Mouse (Mus musculus): ENCODE results near the gene Tmem81. TPM values are rescaled to one million over a fixed set of nuclear protein-coding genes. Genes with fewer than 3 reads are reported as not detected.
A peak's percentile ranks its signal among the peaks of the same experiment; 100 is the strongest.

Gene Tmem81
- polyA plus RNA-seq, 1 experiment, result 3.5 TPM

GRCm38 (mm10) chr1:132476928-132477691 lies 28.9 kb upstream of the Tmem81 start, which contains the start of gene Rbbp5:
Rbbp5 (plus strand) TSS chr1:132477365.
- Histone ChIP-seq H3K4me3 (replicated peaks; ENCODE audit: extremely low read depth, low read depth, low read length) (peak within 1 kb of the TSS; percentile 85), H3K4me1 (ENCODE audit: control insufficient read depth, insufficient read depth, low read length) (peaks cover 9% of the 10 kb centered on the region)
- peak; percentile 88 for DNase-seq
- under 1% methylated on average over 43 of the region's 43 CpGs for WGBS
- TF ChIP-seq POLR2A (IDR thresholded peaks at IDR 0.05; ENCODE audit: borderline replicate concordance, extremely low read depth, low read depth, low read length), result peak; percentile 55; the same call in 1 of the 2 replicates
- no peak for TF ChIP-seq CTCF (IDR thresholded peaks at IDR 0.05; ENCODE audit: insufficient read depth, low read length)

GRCm38 (mm10) chr1:132479438-132479837 lies 26.6 kb upstream of the Tmem81 start:
- 86% methylated on average over 1 of the region's 1 CpGs for WGBS
- no peak overlapping the region for H3K4me3 ChIP-seq (replicated peaks; ENCODE audit: extremely low read depth, low read depth, low read length)
- DNase-seq, result no peak
- TF ChIP-seq POLR2A (IDR thresholded peaks at IDR 0.05; ENCODE audit: borderline replicate concordance, extremely low read depth, low read depth, low read length), result no peak
- no peak for TF ChIP-seq CTCF (IDR thresholded peaks at IDR 0.05; ENCODE audit: insufficient read depth, low read length)
- H3K4me1 ChIP-seq (ENCODE audit: control insufficient read depth, insufficient read depth, low read length), result peaks cover 9% of the 10 kb centered on the region

- 90% methylated on average over 2 of the region's 2 CpGs for WGBS
- peaks cover 5% of the 10 kb centered on the region for H3K4me1 ChIP-seq (ENCODE audit: control insufficient read depth, insufficient read depth, low read length)
- H3K4me3 ChIP-seq (replicated peaks; ENCODE audit: extremely low read depth, low read depth, low read length), result no peak overlapping the region
- DNase-seq, result no peak
- TF ChIP-seq CTCF (IDR thresholded peaks at IDR 0.05; ENCODE audit: insufficient read depth, low read length) (no peak), POLR2A (IDR thresholded peaks at IDR 0.05; ENCODE audit: borderline replicate concordance, extremely low read depth, low read depth, low read length) (no peak)
These were observed 24.4 kb upstream of the Tmem81 start for GRCm38 (mm10) chr1:132481619-132482018.

DNA sequence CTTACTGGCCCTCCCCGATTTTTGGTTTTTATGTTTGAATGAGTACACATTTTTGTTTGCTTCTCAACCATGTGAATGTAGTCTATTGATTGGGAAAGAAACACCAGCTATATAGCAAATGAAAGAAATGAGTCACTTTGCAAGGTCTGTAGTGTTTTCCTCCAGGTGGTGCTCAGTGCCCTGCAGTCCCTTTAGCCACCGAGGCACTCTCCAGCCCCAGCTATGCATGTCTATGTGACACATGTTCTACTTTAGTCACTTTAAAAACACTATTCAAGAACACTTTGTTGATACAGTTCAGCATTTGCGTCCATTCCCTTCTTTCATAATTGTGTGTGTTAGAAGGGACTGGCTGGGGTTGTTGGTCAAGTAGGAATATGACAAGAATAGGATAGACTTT lies 22.8 kb upstream of the Tmem81 start:
- 67% methylated on average over 3 of the region's 3 CpGs for WGBS
- Histone ChIP-seq H3K4me1 (ENCODE audit: control insufficient read depth, insufficient read depth, low read length) (peaks cover 2% of the 10 kb centered on the region; the same call in 1 of the 2 replicates), H3K4me3 (replicated peaks; ENCODE audit: extremely low read depth, low read depth, low read length) (no peak overlapping the region)
- no peak for TF ChIP-seq CTCF (IDR thresholded peaks at IDR 0.05; ENCODE audit: insufficient read depth, low read length)
- no peak for TF ChIP-seq POLR2A (IDR thresholded peaks at IDR 0.05; ENCODE audit: borderline replicate concordance, extremely low read depth, low read depth, low read length)
- DNase-seq, result no peak

DNA sequence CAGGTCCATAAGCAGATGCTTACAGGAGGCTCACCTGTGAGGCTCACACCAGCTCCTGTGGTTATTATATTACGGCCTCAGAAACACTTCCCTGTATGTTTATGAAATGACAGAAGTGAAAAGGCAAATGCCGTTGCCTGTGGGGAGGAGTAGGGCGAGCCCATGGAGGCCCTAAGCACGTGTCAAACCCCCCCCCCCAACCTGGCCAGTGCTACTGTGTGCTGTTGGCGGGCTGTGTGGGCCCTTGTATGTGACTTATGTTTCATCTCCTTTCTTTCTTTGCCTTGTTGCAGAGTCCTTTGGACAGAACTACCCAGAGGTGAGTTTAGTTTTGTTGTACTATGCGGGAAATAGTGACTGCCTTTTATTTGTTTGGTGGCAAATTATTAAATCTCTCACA lies 22.3 kb upstream of the Tmem81 start:
- WGBS, result 67% methylated on average over 6 of the region's 6 CpGs

GRCm38 (mm10) chr1:132500535-132500934 lies 5.5 kb upstream of the Tmem81 start:
- WGBS, result 95% methylated on average over 2 of the region's 2 CpGs
- no peak for DNase-seq
- TF ChIP-seq CTCF (IDR thresholded peaks at IDR 0.05; ENCODE audit: insufficient read depth, low read length), result no peak
- TF ChIP-seq POLR2A (IDR thresholded peaks at IDR 0.05; ENCODE audit: borderline replicate concordance, extremely low read depth, low read depth, low read length), result no peak
- no peak overlapping the region for H3K4me3 ChIP-seq (replicated peaks; ENCODE audit: extremely low read depth, low read depth, low read length)
- H3K4me1 ChIP-seq (ENCODE audit: control insufficient read depth, insufficient read depth, low read length), result no peaks in the 10 kb centered on the region

More for the DNA sequence above, 22.3 kb upstream of the Tmem81 start:
- H3K4me1 ChIP-seq (ENCODE audit: control insufficient read depth, insufficient read depth, low read length), result no peaks in the 10 kb centered on the region; the same call in 1 of the 2 replicates
- no peak overlapping the region for H3K4me3 ChIP-seq (replicated peaks; ENCODE audit: extremely low read depth, low read depth, low read length)
- DNase-seq, result no peak
- TF ChIP-seq POLR2A (IDR thresholded peaks at IDR 0.05; ENCODE audit: borderline replicate concordance, extremely low read depth, low read depth, low read length) (no peak), CTCF (IDR thresholded peaks at IDR 0.05; ENCODE audit: insufficient read depth, low read length) (no peak)

DNA sequence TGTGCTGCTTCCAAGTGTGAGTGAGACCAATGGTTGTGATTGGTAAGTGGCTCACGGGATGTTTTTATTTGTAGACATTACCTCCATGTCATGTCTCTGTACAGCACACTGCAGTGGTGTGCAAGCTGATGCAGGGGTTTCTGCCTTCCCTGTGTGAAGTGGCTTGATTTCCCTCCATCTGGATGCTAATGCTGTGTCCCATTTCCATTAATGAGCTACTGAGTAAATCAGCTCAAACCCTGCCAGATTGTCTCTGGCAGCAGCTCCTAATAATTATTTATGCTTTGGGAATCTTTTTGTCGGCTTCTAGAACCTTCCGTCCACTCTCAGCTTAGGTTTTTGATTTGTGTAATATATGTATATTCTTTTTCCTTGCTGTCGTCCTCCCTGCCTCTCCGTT lies 875 bp upstream of the Tmem81 start:
- no peak for TF ChIP-seq CTCF (IDR thresholded peaks at IDR 0.05; ENCODE audit: insufficient read depth, low read length)
- TF ChIP-seq POLR2A (IDR thresholded peaks at IDR 0.05; ENCODE audit: borderline replicate concordance, extremely low read depth, low read depth, low read length), result no peak
- no peak for DNase-seq
- Histone ChIP-seq H3K4me3 (replicated peaks; ENCODE audit: extremely low read depth, low read depth, low read length) (no peak overlapping the region), H3K4me1 (ENCODE audit: control insufficient read depth, insufficient read depth, low read length) (no peaks in the 10 kb centered on the region)
- WGBS, result 85% methylated on average over 5 of the region's 5 CpGs

- no peak for TF ChIP-seq POLR2A (IDR thresholded peaks at IDR 0.05; ENCODE audit: borderline replicate concordance, extremely low read depth, low read depth, low read length)
- TF ChIP-seq CTCF (IDR thresholded peaks at IDR 0.05; ENCODE audit: insufficient read depth, low read length), result no peak
- 93% methylated on average over 7 of the region's 7 CpGs for WGBS
- no peak for DNase-seq
- Histone ChIP-seq H3K4me1 (ENCODE audit: control insufficient read depth, insufficient read depth, low read length) (no peaks in the 10 kb centered on the region), H3K4me3 (replicated peaks; ENCODE audit: extremely low read depth, low read depth, low read length) (no peak overlapping the region)
These were observed 626 bp downstream of the Tmem81 start for GRCm38 (mm10) chr1:132506656-132507055.

DNA sequence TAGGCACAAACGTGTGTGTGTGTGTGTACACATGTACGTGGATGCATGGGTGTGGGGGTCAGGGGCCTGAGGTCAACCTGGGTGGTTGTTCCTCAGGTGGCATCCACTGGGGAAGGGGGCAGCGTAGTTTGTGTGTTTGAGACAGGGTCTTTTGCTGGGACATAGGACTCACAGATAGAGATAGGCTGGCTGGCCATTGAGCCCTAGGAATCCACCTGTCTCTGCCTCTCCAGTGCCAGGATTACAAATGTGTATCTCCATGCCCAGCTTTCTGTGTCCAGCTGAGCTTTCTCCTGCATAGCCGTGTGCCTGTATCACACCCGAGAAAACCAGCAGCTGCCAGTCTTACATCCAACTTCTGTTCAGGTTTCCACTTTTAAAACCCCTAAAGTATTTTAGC lies 3.7 kb downstream of the Tmem81 start:
- Histone ChIP-seq H3K4me3 (replicated peaks; ENCODE audit: extremely low read depth, low read depth, low read length) (no peak overlapping the region), H3K4me1 (ENCODE audit: control insufficient read depth, insufficient read depth, low read length) (no peaks in the 10 kb centered on the region)
- WGBS, result 80% methylated on average over 5 of the region's 5 CpGs
- no peak for TF ChIP-seq POLR2A (IDR thresholded peaks at IDR 0.05; ENCODE audit: borderline replicate concordance, extremely low read depth, low read depth, low read length)
- no peak for TF ChIP-seq CTCF (IDR thresholded peaks at IDR 0.05; ENCODE audit: insufficient read depth, low read length)
- DNase-seq, result no peak

GRCm38 (mm10) chr1:132511521-132511920 lies 5.5 kb downstream of the Tmem81 start:
- DNase-seq, result no peak
- Histone ChIP-seq H3K4me3 (replicated peaks; ENCODE audit: extremely low read depth, low read depth, low read length) (no peak overlapping the region), H3K4me1 (ENCODE audit: control insufficient read depth, insufficient read depth, low read length) (no peaks in the 10 kb centered on the region)
- no peak for TF ChIP-seq POLR2A (IDR thresholded peaks at IDR 0.05; ENCODE audit: borderline replicate concordance, extremely low read depth, low read depth, low read length)
- WGBS, result 38% methylated on average over 8 of the region's 8 CpGs

All from lung, adult 2 months (tissue).